Mouse (Mus musculus) heart, postnatal 0 days (tissue): ENCODE measurements around the gene Lcat. TPM values are rescaled to one million over a fixed set of nuclear protein-coding genes. Genes with fewer than 3 reads are reported as not detected.

ENCODE experiments used
- ATAC-seq: fragments of 200-750 bp; cut with Nextera tagmentation; 2 replicates; pipeline ENCODE4 v1.8.0; 2017; ENCODE audit warnings: low read depth, moderate number of reproducible peaks, moderate library complexity; ENCODE audit not compliant: insufficient read depth
- DNase-seq: peaks from one replicate; pipeline ENCODE4 v3.0.0-alpha.2; 2016; ENCODE audit warnings: low spot score
- H3K27ac ChIP-seq: fragments of 300-500 bp; sonication (generic); 2 replicates; pipeline ENCODE4 v1.5.1; 2014; ENCODE audit warnings: low read depth, mild to moderate bottlenecking
- H3K27me3 ChIP-seq: fragments of 300-500 bp; sonication (generic); 2 replicates; pipeline ENCODE4 v1.6.1; 2014; ENCODE audit warnings: low read length, mixed read lengths; ENCODE audit not compliant: control insufficient read depth, insufficient read depth
- H3K36me3 ChIP-seq: fragments of 300-500 bp; sonication (generic); replicated peaks from 2 replicates; pipeline ENCODE4 v1.6.1; 2014; ENCODE audit warnings: low read length, mixed read lengths; ENCODE audit not compliant: control insufficient read depth, insufficient read depth
- H3K4me1 ChIP-seq: fragments of 300-500 bp; sonication (generic); 2 replicates; pipeline ENCODE4 v1.6.1; 2014; ENCODE audit warnings: antibody characterized with exemption; ENCODE audit not compliant: control insufficient read depth, insufficient read depth
- H3K4me2 ChIP-seq: fragments of 300-500 bp; sonication (generic); 2 replicates; pipeline ENCODE4 v1.6.1; 2014; ENCODE audit warnings: low read depth, mild to moderate bottlenecking, low read length, moderate library complexity
- H3K4me3 ChIP-seq: fragments of 300-500 bp; sonication (generic); 2 replicates; pipeline ENCODE4 v1.5.1; 2014; ENCODE audit warnings: low read depth, low read length
- H3K9ac ChIP-seq: fragments of 300-500 bp; sonication (generic); replicated peaks from 2 replicates; pipeline ENCODE4 v1.6.1; 2014; ENCODE audit warnings: low read depth, low read length, mixed read lengths
- H3K9me3 ChIP-seq: fragments of 300-500 bp; sonication (generic); replicated peaks from 2 replicates; pipeline ENCODE4 v1.6.1; 2016; ENCODE audit warnings: low read length; ENCODE audit not compliant: control insufficient read depth
- CTCF ChIP-seq: IDR thresholded peaks from 2 replicates; pipeline ENCODE4 v1.5.1; 2016; ENCODE audit warnings: antibody characterized with exemption, control low read depth, low read depth
- EP300 ChIP-seq: IDR thresholded peaks from 2 replicates; pipeline ENCODE4 v1.6.1; 2016; ENCODE audit warnings: antibody characterized with exemption, low read depth
- WGBS: fragments of 180-500 bp; shearing (Covaris S2); extraction: QIAGEN DNeasy Blood & Tissue Kit; methylation state at CpG from one replicate; pipeline ENCODE4 v1.1.7; 2014; 5-methylcytosine and 5-hydroxymethylcytosine counted together
- polyA plus RNA-seq: library from polyadenylated mRNA; unstranded; fragments of >200 nt; fragmentation: Nextera tagmentation; extraction: Ambion mirVana; gene quantifications from 2 replicates; pipeline ENCODE4 v1.2.1, GENCODE M21; 2015
- total RNA-seq: library from RNA; depleted of rRNA; stranded (reverse); fragments of >200 nt; gene quantifications from 2 replicates; pipeline ENCODE4 v1.2.3, GENCODE M21; 2014; ENCODE audit warnings: low replicate concordance

Gene Lcat
- total and polyA plus RNA-seq, 2 experiments from 2014 or later: 0.51 TPM; not detected in 1

DNA sequence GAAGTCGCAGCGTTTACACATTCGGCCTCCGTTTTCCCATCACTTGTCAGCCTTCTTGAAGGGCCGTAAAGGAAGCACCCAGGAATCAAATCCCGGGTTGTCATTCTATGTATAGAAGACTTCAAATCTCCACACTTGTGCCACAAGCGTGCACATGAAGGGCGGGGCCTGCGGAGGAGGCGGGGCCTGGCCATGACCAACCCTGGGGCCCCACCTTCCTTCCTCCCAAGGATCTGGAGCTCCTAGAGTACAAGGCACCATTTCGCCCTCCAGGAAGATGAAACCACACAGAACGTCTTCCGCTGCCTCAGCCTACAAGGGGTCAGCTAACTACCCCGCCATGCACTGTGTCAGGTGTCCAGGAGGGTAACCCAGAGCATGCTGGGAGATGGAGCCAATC is 17.9 kb upstream of the Lcat start:
- H3K4me1 ChIP-seq: peaks cover 33% of the 10 kb centered on the region
- H3K4me3 ChIP-seq: no peak overlapping the region
- 84% methylated on average over 14 of the region's 14 CpGs for WGBS

DNA sequence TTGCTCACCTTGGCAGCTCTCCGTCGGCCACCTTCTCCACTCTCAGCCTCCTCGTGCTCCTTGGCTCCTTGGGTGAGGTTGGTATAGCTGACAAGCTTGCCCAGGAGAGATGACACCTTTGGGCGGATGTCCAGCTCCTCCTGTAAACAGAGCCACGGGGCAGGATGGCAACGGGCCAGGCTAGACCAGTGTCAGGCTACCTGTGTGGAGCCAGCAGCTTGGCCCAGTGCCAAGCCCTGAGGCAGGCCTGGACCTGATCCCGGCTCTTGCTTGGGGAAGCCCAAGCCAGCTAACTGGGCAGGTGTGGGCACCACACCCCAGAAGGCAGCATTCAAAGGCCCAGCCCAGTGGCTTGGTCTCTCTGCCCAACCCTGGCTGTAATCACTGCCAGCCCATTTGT is 16.2 kb upstream of the Lcat start:
- ATAC-seq (no peak), DNase-seq (no peak)
- no peaks in the 10 kb centered on the region for H3K9me3 ChIP-seq
- H3K9ac ChIP-seq: no peak overlapping the region
- 61% methylated on average over 7 of the region's 7 CpGs for WGBS
- peaks cover 25% of the 10 kb centered on the region for H3K4me1 ChIP-seq
- H3K36me3 ChIP-seq: peaks cover 48% of the 10 kb centered on the region
- no peak for TF ChIP-seq EP300
- TF ChIP-seq CTCF: no peak
- no peak overlapping the region for H3K4me2 ChIP-seq
- no peak overlapping the region for H3K4me3 ChIP-seq
- H3K27me3 ChIP-seq: no peaks in the 10 kb centered on the region
- H3K27ac ChIP-seq: no peak overlapping the region

More for the DNA sequence above, 17.9 kb upstream of the Lcat start:
- H3K9me3 ChIP-seq: no peaks in the 10 kb centered on the region
- no peak overlapping the region for H3K9ac ChIP-seq
- no peaks in the 10 kb centered on the region for H3K27me3 ChIP-seq
- H3K36me3 ChIP-seq: peaks cover 35% of the 10 kb centered on the region
- no peak for DNase-seq
- no peak for ATAC-seq
- H3K4me2 ChIP-seq: no peak overlapping the region
- TF ChIP-seq CTCF (no peak), EP300 (no peak)
- no peak overlapping the region for H3K27ac ChIP-seq

DNA sequence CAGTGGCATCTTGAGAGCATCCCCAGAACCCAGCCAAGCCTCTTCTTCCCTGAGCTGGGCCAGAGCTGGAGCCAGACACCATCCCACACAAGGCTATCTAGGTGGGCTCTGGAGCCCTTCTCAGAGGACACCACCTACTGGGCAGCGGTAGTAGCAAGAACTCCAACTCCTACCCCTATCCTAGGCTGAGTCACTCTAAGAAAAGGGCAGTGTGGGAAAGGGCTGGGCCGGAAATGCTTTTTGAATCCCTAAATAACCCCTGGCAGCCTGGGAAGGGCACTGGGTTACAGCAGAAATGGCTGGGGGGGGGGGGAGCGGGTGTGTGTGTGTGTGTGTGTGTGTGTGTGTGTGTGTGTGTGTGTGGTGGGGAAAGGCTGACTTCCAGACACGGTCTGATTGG is 14.6 kb upstream of the Lcat start:
- no peaks in the 10 kb centered on the region for H3K9me3 ChIP-seq
- WGBS: 37% methylated on average over 3 of the region's 4 CpGs
- peak overlapping the region; percentile 41 for H3K27ac ChIP-seq
- no peak overlapping the region for H3K9ac ChIP-seq
- H3K4me3 ChIP-seq: no peak overlapping the region
- no peaks in the 10 kb centered on the region for H3K27me3 ChIP-seq
- TF ChIP-seq CTCF (peak; percentile 40), EP300 (0 out of 2 replicates have a peak, but pooled peaks have one; percentile 11)
- DNase-seq (peak; percentile 64), ATAC-seq (peak; percentile 63)
- H3K4me2 ChIP-seq: no peak overlapping the region
- H3K36me3 ChIP-seq: peaks cover 63% of the 10 kb centered on the region
- H3K4me1 ChIP-seq: peaks cover 17% of the 10 kb centered on the region; the same call in 1 of the 2 replicates

DNA sequence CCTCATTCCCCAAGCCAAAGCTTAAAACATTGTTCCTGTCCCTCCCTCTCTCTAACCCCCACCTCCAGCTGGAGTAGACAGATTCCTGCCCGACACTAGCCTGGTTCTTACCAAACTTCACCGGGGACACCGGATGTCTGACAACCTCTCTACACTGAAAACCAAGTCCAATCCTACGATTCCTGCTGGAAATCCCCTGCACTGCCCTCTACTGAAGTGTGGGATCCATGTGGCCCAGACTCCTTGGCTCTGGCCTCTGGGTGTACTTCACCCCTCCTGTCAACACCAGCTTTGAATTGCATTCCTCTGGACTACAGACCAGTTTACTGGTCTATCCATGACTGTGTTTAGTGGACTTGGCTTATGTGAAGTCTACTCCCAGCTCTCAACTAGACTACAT is 13.4 kb upstream of the Lcat start:
- no peak overlapping the region for H3K9ac ChIP-seq
- peaks cover 75% of the 10 kb centered on the region for H3K36me3 ChIP-seq
- peak; percentile 36 for DNase-seq
- peaks cover 15% of the 10 kb centered on the region; the same call in 1 of the 2 replicates for H3K4me1 ChIP-seq
- H3K4me2 ChIP-seq: no peak overlapping the region
- WGBS: 63% methylated on average over 4 of the region's 4 CpGs
- no peaks in the 10 kb centered on the region for H3K27me3 ChIP-seq
- H3K4me3 ChIP-seq: no peak overlapping the region
- no peaks in the 10 kb centered on the region for H3K9me3 ChIP-seq
- TF ChIP-seq EP300 (no peak), CTCF (no peak)
- ATAC-seq: peak; percentile 71
- peak overlapping the region; percentile 61; the same call in 1 of the 2 replicates for H3K27ac ChIP-seq

DNA sequence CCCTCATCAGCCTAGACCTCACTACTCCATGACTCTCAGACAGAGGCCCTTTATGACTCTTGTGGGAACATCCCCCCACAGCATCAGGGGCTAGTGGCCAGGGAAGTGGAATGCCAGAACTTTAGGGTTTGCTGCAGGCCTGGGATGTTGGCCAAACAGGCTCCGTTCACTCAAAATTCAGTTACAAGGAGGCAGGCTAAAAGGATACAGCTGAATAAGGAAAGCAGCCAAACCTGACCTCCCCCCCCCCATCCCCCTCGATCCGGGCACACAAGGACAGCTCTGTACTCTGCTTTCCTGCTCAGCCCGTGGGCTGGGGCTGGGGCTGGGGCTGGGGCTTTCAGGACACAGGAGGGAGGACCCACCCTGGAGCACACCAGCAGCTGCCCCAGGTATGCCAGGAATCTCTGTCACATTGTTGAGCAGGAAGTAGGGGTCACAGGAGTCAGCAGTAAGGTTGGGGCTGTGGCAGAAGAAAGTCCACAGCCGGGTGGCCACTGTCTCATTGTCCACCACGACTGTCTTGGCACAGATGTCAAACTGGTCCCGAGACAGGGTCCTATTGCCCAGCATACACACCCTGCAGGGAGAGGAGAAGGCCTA is 8.0 kb upstream of the Lcat start:
- Histone ChIP-seq H3K4me3 (no peak overlapping the region), H3K27ac (peak overlapping the region; percentile 73), H3K9me3 (no peaks in the 10 kb centered on the region), H3K36me3 (peaks cover 87% of the 10 kb centered on the region), H3K9ac (0 out of 2 replicates have a peak overlapping the region, but pooled peaks have one; percentile 7), H3K4me1 (peaks cover 19% of the 10 kb centered on the region), H3K27me3 (no peaks in the 10 kb centered on the region), H3K4me2 (no peak overlapping the region)
- ATAC-seq (peak; percentile 67), DNase-seq (peak; percentile 27)
- WGBS: 11% methylated on average over 7 of the region's 7 CpGs
- TF ChIP-seq EP300: no peak
- no peak for TF ChIP-seq CTCF

DNA sequence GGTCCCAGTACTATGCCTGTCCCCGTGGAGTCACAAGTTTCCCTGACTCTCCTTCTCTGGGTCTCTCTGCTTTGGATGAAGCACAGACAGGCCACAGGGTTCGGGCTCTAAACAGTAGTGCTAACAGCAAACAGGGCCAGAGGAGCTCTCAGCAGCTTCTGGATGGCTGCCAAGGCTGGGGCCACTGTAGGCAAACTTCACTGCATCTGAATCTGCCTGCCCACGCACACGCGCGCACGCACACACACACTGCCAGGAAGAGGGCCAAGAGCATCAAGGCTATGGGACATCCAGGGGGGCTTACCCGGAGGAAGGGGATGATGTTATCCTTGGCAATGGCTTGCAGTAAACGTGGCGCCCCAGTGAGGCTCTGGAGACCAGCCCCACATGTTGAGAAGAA is 6.2 kb upstream of the Lcat start:
- no peak overlapping the region for H3K9ac ChIP-seq
- H3K4me3 ChIP-seq: no peak overlapping the region
- no peaks in the 10 kb centered on the region for H3K9me3 ChIP-seq
- DNase-seq (peak; percentile 51), ATAC-seq (peak; percentile 34)
- 17% methylated on average over 10 of the region's 10 CpGs for WGBS
- H3K4me2 ChIP-seq: no peak overlapping the region
- no peak overlapping the region for H3K27ac ChIP-seq
- TF ChIP-seq EP300 (no peak), CTCF (no peak)
- H3K27me3 ChIP-seq: no peaks in the 10 kb centered on the region
- peaks cover 19% of the 10 kb centered on the region for H3K4me1 ChIP-seq
- peaks cover 91% of the 10 kb centered on the region for H3K36me3 ChIP-seq
